Mouse (Mus musculus) heart, embryonic 14.5 days (tissue): ENCODE data around the gene Prodh2. TPM values are rescaled to one million over a fixed set of nuclear protein-coding genes. Genes with fewer than 3 reads are reported as not detected.
A peak's percentile ranks its signal among the peaks of the same experiment; 100 is the strongest.

Experiments
- ATAC-seq: fragments of 200-750 bp; cut with Nextera tagmentation; 2 replicates; pipeline ENCODE4 v1.8.0; 2017; ENCODE audit warnings: low read depth, moderate TSS enrichment; ENCODE audit not compliant: insufficient number of reproducible peaks, insufficient read depth, low FRiP score
- H3K27ac ChIP-seq, 2 experiments: fragments of 200-500 bp in 1 of 2; fragments of 300-500 bp in 1 of 2; sonication (generic) in 1 of 2; replicated peaks in 1 of 2; 2 replicates each; pipeline ENCODE4 v1.5.1; 2012 to 2014; ENCODE audit warnings: low read depth in 2 of 2, low read length in 2 of 2, control low read depth in 1 of 2, mild to moderate bottlenecking in 1 of 2, mixed read lengths in 1 of 2; ENCODE audit not compliant: control insufficient read depth in 1 of 2, insufficient read depth in 1 of 2
- H3K27me3 ChIP-seq: fragments of 300-500 bp; sonication (generic); 2 replicates; pipeline ENCODE4 v1.6.1; 2014; ENCODE audit warnings: mild to moderate bottlenecking, low read length, control low read depth; ENCODE audit not compliant: control insufficient read depth, insufficient read depth
- H3K36me3 ChIP-seq: fragments of 300-500 bp; sonication (generic); 2 replicates; pipeline ENCODE4 v1.6.1; 2014; ENCODE audit warnings: mild to moderate bottlenecking, control low read depth, low read length, mixed read lengths; ENCODE audit not compliant: control insufficient read depth, insufficient read depth
- H3K4me1 ChIP-seq, 2 experiments: fragments of 200-500 bp in 1 of 2; fragments of 300-500 bp in 1 of 2; sonication (generic) in 1 of 2; 2 replicates each; pipeline ENCODE4 v1.6.1; 2012 to 2014; ENCODE audit warnings: low read length in 2 of 2, control low read depth in 1 of 2, mixed read lengths in 1 of 2; ENCODE audit not compliant: control insufficient read depth in 2 of 2, insufficient read depth in 2 of 2
- H3K4me2 ChIP-seq: fragments of 300-500 bp; sonication (generic); 2 replicates; pipeline ENCODE4 v1.6.1; 2014; ENCODE audit warnings: mild to moderate bottlenecking, low read length
- H3K4me3 ChIP-seq, 2 experiments: fragments of 200-500 bp in 1 of 2; fragments of 300-500 bp in 1 of 2; sonication (generic) in 1 of 2; 2 replicates each; pipeline ENCODE4 v1.5.1; 2012 to 2014; ENCODE audit warnings: low read length in 2 of 2, mild to moderate bottlenecking in 2 of 2, control low read depth in 1 of 2, low read depth in 1 of 2, moderate library complexity in 1 of 2; ENCODE audit not compliant: control insufficient read depth in 1 of 2, insufficient read depth in 1 of 2
- H3K9ac ChIP-seq: fragments of 300-500 bp; sonication (generic); 2 replicates; pipeline ENCODE4 v1.6.1; 2014; ENCODE audit warnings: mild to moderate bottlenecking, low read length
- H3K9me3 ChIP-seq: fragments of 300-500 bp; sonication (generic); 2 replicates; pipeline ENCODE4 v1.6.1; 2016; ENCODE audit warnings: low read length, control low read depth; ENCODE audit not compliant: control insufficient read depth
- WGBS: fragments of 180-500 bp; shearing (Covaris S2); extraction: QIAGEN DNeasy Blood & Tissue Kit; methylation state at CpG from one replicate; pipeline ENCODE4 v1.1.7; 2014; 5-methylcytosine and 5-hydroxymethylcytosine counted together
- polyA plus RNA-seq: library from polyadenylated mRNA; unstranded; fragments of >200 nt; fragmentation: Nextera tagmentation; extraction: Ambion mirVana; gene quantifications from 2 replicates; pipeline ENCODE4 v1.2.1, GENCODE M21; 2014

Gene Prodh2
- polyA plus RNA-seq, 1 experiment from 2014 or later: not detected

DNA sequence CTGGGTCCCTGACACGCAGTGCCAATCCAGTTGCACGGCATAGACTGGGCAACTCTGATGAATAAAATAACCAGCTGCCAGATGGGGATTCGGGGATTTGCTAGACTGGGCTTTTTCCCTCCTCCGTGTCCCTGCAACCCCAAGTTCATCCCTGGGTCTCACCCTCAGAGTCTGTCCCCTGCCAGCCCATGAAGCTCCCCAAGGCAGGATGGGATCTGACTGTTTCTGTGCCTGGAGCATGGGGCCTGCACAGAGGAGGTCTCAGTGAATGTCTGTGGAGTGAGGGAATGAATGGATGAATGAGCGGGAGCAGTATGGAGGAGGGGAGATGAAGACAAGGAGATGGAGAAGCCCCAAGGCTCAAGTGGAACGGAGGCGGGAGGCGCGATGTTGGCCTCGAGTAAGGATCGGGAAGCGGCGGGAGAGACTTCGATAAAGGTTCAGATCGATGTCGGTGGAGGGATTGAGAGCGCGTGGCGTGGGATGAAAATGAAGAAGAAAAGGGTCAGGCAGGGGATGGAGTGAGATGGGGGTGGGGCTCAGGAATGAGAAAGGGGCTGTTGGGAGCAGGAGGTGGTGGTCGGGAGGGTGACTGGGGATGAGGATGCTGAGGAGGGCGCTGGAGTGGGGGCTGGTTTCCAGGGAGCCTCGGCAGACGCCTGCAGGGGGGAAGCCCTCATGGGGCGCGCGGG, 40.7 kb downstream of the Prodh2 start:
- WGBS: 11% methylated on average over 25 of the region's 26 CpGs
- ATAC-seq: no peak
- H3K36me3 ChIP-seq: peaks cover 38% of the 10 kb centered on the region
- peak overlapping the region; percentile 81 for H3K9ac ChIP-seq
- H3K4me2 ChIP-seq: peak overlapping the region; percentile 97
- no peaks in the 10 kb centered on the region for H3K9me3 ChIP-seq
- H3K4me3 ChIP-seq: peak overlapping the region; percentile 74 to 75
- no peaks in the 10 kb centered on the region for H3K27me3 ChIP-seq
- H3K27ac ChIP-seq: no peak overlapping the region
- H3K4me1 ChIP-seq: peaks cover 17 to 30% of the 10 kb centered on the region in 2 experiments

DNA sequence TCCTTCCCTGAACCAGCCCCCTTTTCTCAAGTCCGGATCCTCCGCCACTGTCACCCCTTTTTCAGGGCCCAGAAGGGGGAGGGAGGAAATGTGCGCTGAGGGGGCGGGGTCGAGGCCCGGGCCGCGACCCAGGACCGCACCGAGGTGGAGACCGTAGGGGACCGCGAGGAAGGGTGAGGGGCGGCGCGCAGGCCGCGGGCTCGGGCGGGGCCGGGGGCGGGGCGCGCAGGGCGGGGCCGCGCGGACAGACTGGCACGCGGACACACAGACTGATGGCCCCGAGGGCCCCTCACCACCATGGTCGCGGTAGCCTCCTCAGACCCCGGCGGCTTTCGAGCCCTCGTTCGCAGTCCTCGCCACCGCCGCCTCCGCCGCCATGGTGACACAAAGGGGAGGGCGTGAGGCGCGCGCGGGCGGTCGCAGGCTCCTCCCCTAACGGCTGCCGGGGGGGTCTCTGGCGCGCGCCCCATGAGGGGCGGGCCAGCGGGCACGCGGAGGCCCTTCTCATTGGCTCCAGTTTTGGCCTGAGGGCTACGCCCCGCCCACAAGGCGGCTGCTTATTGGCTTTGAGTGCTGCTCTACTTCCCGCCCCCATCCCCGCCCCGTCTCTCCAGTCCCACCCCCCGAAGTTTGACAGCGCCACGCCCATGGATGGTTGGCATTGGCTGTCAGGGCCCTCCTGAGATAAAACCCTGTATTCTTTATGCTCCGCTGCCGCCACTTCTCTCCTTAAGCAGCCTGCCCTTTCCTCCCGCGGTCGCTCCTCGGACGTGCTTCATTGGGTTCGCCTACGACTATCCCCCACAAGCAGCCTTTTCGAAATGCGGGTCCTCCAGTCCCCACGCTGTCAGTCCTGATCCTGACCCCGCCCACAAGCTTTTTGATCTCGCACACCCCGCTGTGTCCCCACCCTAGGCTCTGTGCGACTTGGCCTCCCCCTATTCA, 41.5 kb downstream of the Prodh2 start, which contains the start of gene Arhgap33:
TSS of gene Arhgap33 (minus strand) at position 428 of the 945 bp plus-strand sequence.
- H3K36me3 ChIP-seq: peaks cover 38% of the 10 kb centered on the region
- peak within 1 kb of the TSS; percentile 81 for H3K9ac ChIP-seq
- ATAC-seq: peak; percentile 96

DNA sequence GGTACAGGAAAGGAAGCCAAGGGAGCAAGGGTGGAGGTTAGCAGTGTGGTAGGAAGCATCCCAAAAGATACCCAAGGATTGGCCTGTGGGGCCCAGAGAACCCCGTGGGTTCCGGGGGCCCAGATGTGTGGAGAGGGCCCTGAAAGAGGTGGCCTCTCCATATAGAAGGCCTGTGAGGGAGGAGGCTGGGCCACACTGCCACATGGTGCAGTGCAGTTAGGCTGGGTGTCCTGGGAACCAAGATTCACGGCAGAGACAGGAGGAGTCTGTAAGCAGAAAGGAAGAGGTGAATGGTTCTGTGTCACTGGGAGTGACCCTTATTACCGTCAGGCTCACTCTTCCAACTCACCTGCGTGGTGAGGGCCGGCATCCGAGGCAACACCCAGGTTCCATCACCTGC, 47.1 kb downstream of the Prodh2 start:
- Histone ChIP-seq H3K27ac (no peak overlapping the region), H3K36me3 (peaks cover 55% of the 10 kb centered on the region), H3K27me3 (no peaks in the 10 kb centered on the region), H3K4me1 (peaks cover 0 to 3% of the 10 kb centered on the region in 2 experiments; a peak in 1 of 4 replicates), H3K4me2 (no peak overlapping the region), H3K9me3 (no peaks in the 10 kb centered on the region), H3K4me3 (no peak overlapping the region), H3K9ac (no peak overlapping the region)
- no peak for ATAC-seq
- WGBS: 87% methylated on average over 7 of the region's 7 CpGs

More for the DNA sequence above, 41.5 kb downstream of the Prodh2 start, which contains the start of gene Arhgap33:
- peak within 1 kb of the TSS; percentile 74 to 76 for H3K4me3 ChIP-seq
- under 1% methylated on average over 60 of the region's 84 CpGs for WGBS
- no peaks in the 10 kb centered on the region for H3K9me3 ChIP-seq
- H3K4me2 ChIP-seq: peak within 1 kb of the TSS; percentile 97
- no peaks in the 10 kb centered on the region for H3K27me3 ChIP-seq
- H3K4me1 ChIP-seq: peaks cover 17 to 30% of the 10 kb centered on the region in 2 experiments
- H3K27ac ChIP-seq: 0 out of 4 replicates have a peak within 1 kb of the TSS, but pooled peaks of 1 of the 2 experiments have one; percentile 47

DNA sequence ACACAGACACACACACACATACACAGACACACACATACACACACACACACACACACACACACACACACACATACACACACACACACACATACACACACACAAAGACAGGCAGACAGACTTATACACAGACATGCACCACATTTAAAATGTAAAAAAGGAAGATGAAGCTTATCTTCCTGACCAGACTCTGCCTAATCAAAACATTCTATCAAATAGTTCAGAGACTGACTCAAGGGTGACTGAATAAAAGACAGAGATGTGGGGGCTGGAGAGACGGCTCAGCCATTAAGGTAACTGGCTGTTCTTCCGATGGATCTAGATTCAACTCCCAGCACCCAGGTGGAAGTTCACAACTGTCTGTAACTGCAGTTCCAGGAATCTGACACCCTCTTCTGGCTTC, 50.9 kb downstream of the Prodh2 start:
- 93% methylated on average over 2 of the region's 2 CpGs for WGBS
- Histone ChIP-seq H3K36me3 (peaks cover 81% of the 10 kb centered on the region), H3K4me3 (no peak overlapping the region), H3K27ac (no peak overlapping the region), H3K4me1 (no peaks in the 10 kb centered on the region), H3K9me3 (no peaks in the 10 kb centered on the region), H3K4me2 (no peak overlapping the region), H3K9ac (no peak overlapping the region), H3K27me3 (no peaks in the 10 kb centered on the region)
- ATAC-seq: no peak

DNA sequence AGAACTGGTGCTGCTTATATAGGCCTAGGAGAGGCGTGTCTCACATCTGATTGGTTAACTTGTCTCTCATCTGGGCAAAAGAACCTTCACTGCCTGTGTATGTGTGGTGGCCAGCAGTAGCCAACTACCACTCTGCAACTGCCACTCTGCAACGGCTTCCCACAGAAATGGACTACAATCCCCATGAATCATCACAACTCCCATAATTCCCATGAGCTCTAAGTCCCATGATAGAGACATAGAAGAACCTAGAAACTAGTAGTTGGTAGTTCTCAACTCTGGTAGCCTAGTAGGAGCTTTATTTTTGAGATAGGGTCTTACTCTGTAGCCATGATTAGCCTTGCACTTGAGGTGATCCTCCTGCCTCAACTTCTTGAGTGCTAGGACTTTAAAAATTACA, 56.5 kb downstream of the Prodh2 start:
- H3K4me1 ChIP-seq: peaks cover 8 to 14% of the 10 kb centered on the region in 2 experiments
- no peak overlapping the region for H3K9ac ChIP-seq
- ATAC-seq: no peak
- H3K4me2 ChIP-seq: no peak overlapping the region
- H3K27me3 ChIP-seq: no peaks in the 10 kb centered on the region
- peaks cover 45% of the 10 kb centered on the region for H3K36me3 ChIP-seq
- no peaks in the 10 kb centered on the region for H3K9me3 ChIP-seq
- WGBS: 95% methylated on average over 2 of the region's 2 CpGs
- H3K27ac ChIP-seq: no peak overlapping the region
- H3K4me3 ChIP-seq: no peak overlapping the region

DNA sequence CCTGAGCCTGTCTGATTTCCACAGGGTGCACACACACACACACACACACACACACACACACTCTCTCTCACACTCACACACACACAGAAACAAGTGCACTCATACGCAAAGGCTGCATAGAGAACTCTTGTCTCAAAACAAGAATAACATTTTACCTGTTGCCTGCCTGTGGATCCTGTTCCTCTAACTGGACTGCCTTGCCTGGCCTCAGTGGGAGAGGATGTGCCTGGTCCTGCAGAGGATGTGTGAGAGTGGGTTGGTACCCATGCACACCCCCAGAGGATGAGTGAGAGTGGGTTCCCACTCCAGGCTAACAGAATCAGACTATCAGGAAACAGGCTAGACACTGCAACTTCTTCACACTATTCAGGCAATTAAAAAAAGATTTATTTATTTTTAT, 57.2 kb downstream of the Prodh2 start:
- WGBS: 92% methylated on average over 1 of the region's 1 CpGs
- H3K27ac ChIP-seq: no peak overlapping the region
- no peaks in the 10 kb centered on the region for H3K9me3 ChIP-seq
- peaks cover 47% of the 10 kb centered on the region for H3K36me3 ChIP-seq
- no peak overlapping the region for H3K4me2 ChIP-seq
- H3K4me3 ChIP-seq: no peak overlapping the region
- H3K9ac ChIP-seq: no peak overlapping the region
- no peaks in the 10 kb centered on the region for H3K27me3 ChIP-seq
- H3K4me1 ChIP-seq: peaks cover 8 to 14% of the 10 kb centered on the region in 2 experiments
- ATAC-seq: no peak

DNA sequence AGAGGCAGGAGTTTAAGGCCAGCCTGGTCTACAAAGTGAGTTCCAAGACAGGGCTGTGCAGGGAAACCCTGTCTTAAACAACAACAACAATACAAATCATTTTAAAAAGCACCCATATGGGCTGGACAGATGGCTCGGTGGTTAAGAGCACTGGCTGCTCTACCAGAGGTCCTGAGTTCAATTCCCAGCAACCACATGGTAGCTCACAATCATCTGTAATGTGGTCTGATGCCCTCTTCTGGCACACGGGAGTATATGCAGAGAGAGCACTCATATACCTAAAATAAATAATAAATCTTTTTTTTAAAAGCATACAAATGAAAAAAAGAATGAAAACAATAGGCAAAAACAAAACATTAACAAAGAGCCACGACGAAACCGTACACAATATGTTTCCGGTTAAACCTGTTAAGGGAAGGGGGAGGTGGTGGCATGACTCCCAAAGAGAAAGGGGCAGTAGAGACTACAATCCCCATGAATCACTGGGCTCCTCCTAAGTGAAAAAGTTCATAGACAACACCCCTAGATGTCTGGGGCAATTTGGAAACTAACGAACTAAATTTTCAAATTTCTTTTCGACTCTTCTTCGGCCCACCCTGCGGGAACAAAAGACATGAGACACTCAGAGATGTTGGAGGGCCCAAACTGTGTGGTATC, 58.2 kb downstream of the Prodh2 start:
- peak overlapping the region; percentile 89 for H3K9ac ChIP-seq
- H3K27me3 ChIP-seq: no peaks in the 10 kb centered on the region
- H3K36me3 ChIP-seq: peaks cover 47% of the 10 kb centered on the region
- peak overlapping the region; percentile 98 for H3K27ac ChIP-seq
- peak; percentile 27 for ATAC-seq
- peaks cover 8 to 14% of the 10 kb centered on the region in 2 experiments for H3K4me1 ChIP-seq
- H3K4me3 ChIP-seq: peak overlapping the region; percentile 73 to 87
- peak overlapping the region; percentile 86 for H3K4me2 ChIP-seq
- no peaks in the 10 kb centered on the region for H3K9me3 ChIP-seq
- 3% methylated on average over 10 of the region's 10 CpGs for WGBS
